Mouse (Mus musculus): ENCODE measurements at regions not wholly inside any gene's neighbourhood (a gene's known extent, or its start where the extent isn't known, plus 50 kb on each side); places are given as distances from the start of the nearest gene placed in this dataset.
"Not testable (repeated sequence)": the region's sequence is repeated elsewhere in the genome, so short reads cannot be mapped to it uniquely, and the experiment has no call there.

DNA sequence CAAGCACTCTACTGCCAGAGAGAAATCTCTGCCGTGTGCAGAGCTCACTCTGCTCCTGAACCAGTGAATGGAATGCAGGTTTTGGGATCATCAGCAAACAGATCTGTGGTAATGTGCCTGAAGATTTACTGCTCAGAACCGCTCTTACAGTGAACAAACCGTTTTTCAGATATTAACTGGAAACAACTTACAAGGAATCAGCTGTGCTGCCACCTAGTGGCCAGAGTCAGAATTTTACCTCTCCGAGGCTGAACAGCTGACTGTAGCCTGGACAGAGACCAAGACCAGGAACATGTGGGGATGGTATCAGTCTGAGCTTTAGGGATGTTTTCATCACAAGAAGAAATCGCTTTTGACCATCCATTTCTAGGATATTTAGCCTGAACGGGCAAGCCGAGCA, 65.3 kb downstream of the Gm15023 start:
- peak; percentile 5 for DNase-seq (ENCODE audit: low read depth)

DNA sequence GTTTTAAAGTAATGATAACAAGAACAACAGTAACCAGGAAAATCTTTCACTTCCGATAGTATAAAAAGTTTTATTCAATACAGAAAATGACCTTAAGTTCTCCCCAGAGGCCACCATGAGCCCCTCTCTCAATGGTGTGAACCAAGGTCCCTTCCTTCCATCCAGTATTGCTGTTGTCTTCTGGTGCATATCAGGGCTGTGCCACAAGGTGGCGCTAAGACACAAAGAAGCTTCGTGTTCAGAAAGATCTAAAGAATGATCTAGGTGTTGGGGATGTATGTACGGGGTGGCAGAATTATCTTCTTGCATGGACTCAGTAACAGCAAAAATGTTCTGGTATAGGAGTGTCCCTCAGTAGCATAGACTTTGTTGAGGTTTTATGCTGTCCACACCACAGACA, 66.6 kb downstream of the Gm15023 start:
- peak; percentile 59 for DNase-seq (ENCODE audit: low read depth)

DNA sequence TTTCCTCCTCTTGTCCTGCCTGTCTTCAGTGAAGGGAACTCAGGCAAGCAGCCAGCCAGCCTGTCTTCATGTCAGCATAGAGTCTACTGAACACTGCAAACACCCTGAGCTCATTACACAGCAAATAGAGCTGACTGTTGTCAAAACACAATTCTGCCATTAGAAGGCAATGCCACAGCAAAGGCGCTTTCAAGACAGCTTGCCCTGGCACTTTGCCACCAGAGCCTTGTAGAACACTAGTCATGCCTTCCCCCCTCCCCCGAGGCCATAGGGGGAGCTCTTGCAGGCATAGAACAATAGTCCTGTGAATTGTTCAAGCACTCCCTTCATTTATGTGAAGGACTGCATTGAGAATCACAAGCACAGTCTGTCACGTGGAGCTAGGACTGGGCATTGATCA, 75.8 kb downstream of the Gm15023 start:
- no peak for DNase-seq (ENCODE audit: low read depth)

DNA sequence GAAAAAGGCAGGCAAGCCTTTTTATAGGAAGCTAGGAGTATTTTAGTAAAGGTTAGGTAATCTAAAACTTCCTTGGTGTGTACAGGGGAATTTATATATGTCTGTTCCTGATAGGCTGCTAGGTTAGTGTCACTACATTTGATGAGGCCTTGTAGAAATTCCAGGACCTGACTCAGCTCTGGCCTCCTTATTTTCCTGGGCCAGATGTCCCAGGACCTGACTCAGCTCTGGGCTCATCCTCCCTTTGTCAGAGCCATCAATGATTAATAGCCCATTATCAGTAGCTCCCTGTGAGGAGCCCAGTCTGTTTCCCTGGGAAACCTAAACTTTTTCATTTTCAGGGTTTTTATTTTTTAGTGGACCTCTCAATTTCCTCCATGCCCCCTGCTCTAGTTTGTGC, 79.3 kb downstream of the Gm15023 start:
- no peak for DNase-seq (ENCODE audit: low read depth)

GRCm38 (mm10) chrX:135096206-135096605, 81.2 kb downstream of the Gm15023 start:
- DNase-seq (ENCODE audit: low read depth) = no peak

GRCm38 (mm10) chrX:135091074-135091473, 82.1 kb upstream of the Zmat1 start:
- DNase-seq (ENCODE audit: low read depth) = peak; percentile 45

- DNase-seq (ENCODE audit: low read depth) = not testable (repeated sequence)
These were observed 78.1 kb upstream of the Zmat1 start for GRCm38 (mm10) chrX:135087068-135087579.

DNA sequence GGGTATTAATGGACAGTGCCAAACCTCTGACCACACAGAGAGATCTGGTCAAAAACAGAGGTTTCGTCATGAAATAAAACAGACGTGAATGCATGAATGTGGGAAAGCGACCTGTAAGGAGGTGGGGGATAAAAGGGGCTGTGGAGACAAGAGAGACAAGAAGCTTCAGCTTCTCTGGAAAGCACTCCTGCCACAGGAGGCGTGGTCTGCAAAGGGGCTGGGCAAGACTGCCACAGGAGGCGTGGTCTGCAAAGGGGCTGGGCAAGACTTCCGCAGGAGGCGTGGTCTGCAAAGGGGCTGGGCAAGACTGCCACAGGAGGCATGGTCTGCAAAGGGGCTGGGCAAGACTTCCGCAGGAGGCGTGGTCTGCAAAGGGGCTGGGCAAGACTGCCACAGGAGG, 77.6 kb upstream of the Zmat1 start:
- not testable (repeated sequence) for DNase-seq (ENCODE audit: low read depth)

DNA sequence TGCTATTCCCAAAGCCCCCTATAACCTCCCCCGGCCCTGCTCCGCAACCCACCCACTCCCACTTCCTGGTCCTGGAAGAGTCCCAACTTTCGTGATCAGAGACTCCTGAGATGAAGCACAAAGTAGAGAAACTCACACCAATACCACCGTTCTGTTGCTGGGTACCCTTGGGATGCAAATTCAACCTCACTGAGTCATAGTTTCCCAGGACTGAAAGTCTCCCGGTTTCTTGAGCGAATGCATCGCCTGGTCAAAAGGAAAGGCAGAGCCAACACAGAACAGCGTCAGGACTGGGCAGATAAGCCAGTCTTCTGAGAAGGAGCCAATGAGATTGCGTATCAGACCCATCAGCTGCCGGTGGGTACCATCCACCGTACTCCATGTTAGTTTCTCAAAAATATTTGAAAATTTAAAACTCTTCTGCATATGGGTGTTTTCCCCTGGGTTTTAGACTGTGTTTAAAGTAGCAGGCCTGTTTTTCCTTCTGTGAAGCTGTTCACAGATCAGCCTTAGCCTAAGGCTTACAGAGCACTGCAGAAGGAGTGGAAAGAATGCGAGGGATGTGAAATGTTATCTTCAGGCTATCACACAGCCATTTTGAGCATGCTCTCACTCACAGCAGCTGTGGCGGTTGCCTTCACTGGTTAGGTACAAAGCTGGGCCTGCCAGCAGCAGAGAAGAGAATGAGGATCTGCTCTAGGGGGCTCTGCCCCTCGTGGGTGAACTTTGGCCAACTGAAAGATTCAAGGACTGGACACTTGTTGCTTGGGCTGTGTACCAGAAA, 77.0 kb upstream of the Zmat1 start:
- DNase-seq (ENCODE audit: low read depth) = not testable (repeated sequence)

DNA sequence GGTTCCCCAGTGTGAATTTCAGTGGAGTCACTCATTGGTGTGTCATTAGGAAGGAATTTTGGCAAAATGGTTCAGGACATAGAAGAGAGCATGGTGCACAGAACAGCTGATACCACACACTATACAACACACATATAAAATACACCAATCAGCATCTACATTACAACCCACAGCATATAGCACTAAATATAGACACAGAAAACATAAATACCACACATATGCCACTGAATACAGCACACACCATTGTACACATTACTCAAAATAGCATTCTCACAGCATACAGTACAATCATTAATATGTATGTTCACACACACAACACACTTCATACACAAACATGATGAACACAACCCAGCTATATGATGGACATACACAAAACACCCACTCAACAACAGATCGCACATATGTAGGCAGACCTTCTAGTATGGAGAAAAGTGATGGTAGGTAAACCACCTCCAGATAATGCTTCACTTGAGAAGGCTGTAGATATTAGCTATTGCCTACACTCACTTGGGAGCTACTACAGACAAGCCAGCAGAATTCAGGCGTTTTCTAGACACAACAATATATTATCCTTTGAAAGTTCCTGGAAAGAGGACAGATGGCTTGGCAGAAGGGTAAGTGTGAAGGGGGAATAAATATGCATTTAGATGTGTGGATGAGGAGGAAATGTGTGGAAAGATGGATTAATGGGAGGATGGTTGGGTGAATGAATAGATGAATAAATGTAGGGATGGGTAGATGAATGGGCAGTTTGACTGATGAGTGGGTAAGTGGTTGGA, 71.6 kb upstream of the Zmat1 start:
- no peak for DNase-seq (ENCODE audit: low read depth)

DNA sequence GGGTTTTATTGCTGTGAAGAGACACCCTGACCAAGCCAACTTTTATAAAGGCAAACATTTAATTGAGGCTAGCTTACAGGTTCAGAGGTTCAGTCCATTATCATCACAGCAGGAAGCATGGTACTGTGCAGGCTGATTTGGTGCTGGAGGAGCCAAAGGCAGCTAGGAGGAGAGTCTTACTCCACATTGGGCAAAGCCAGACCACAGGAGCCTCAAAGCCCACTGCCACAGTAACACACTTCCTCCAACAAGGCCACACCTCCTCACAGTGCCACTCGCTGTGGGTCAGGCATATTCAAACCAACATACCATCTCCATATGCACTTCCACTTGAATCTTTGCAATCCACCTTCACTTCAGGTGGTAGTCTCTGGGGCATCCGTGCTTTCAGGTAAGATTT, 70.4 kb upstream of the Zmat1 start:
- no peak for DNase-seq (ENCODE audit: low read depth)

DNA sequence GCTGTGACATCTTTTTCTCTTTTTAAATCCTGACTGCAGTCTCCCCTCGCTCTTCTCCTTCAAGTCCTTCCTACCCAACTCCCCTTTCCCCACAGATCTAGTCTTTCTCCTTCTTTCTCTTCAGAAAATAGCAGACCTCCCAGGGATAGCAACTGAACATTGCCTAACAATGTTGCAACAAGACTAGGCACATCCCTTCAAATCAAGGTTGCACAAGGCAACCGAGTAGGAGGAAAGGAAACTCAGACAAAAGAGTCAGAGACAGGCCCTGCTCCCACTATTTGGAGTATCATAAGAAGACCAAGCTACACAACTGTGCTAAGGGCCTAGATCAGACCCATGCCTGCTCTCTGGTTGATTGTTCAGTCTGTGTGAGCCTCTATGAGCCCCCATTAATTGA, 66.9 kb upstream of the Zmat1 start:
- no peak for DNase-seq (ENCODE audit: low read depth)

DNA sequence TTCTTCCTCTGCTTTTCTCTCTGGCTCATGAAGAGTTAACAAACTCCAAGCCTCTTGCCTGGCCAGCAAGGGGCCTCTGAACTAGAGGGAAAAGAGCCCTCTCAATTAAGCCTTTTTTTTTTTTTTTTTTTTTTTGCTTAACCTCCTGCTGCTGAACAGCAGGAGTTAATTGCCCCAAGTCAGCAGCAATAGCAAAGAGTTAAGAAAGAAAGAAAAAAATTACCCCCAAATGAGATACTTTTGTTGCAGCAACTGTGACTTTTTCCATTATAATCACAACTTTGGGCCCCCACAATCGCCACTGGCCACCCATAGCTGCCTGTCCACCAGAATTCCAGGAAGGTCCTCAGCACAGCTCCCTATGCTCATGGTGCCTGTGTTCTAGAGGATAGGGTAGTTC, 60.4 kb upstream of the Zmat1 start:
- DNase-seq (ENCODE audit: low read depth) = no peak

GRCm38 (mm10) chrX:135060184-135060583, 51.2 kb upstream of the Zmat1 start:
- no peak for DNase-seq (ENCODE audit: low read depth)

DNA sequence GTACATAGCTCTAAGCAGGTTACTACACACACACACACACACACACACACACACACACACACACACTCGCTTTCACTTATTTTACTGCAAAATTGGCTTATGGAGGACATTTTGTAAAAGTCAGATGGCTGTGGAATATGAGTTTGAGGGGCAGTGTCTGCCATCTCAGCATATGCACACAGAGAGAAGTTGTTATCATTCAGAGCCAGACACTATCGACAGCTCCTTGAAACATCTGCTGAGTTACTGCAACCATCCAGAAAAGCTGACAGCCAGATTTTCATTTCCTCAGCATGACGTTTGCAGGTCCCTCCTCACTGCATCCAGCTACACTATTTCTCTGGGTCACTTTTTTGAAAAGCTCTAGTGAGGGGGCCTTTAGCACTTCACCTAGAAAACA, 49.9 kb upstream of the Zmat1 start:
- no peak for DNase-seq (ENCODE audit: low read depth)
